Comparison of ENCODE assay signal across 21 mouse cellular contexts in the genomic region with DNA sequence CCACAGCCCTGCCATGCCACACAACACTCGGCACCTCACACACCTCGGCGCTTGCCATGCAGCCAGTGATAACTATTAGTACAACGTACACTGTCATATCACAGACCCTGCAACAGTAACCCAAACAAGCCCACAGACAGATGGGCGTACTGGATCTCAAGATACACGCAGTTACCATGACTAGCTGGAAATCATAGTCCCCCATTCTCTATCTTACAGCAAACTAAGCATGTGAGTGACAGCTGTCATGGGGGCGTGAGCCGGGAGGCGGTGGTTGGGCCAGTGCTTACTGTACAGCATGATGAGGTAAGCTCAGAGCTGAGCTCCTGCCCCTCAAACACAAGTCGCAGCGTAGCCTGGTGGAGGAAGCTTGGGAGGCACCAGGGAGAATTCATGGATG. TPM values are rescaled to one million over a fixed set of nuclear protein-coding genes. Genes with fewer than 3 reads are reported as not detected.
DNase-seq lines count a peak whose midpoint lies in the region; ATAC-seq and TF ChIP-seq lines count a peak whose summit lies in the region.
"Had no signal": no experiment of that assay in that cellular context is flagged by ENCODE, and none has a peak within 500 bp of the region (broad histone marks: within the 10 kb centered on the region; RNA-seq: fewer than 3 reads in every experiment).

No protein-coding gene starts in this region.

- no peak overlapping the region for H3K4me3 ChIP-seq in kidney, embryonic 15.5 days (replicated peaks)
- no peak overlapping the region for H3K4me3 ChIP-seq in liver, embryonic 16.5 days (ENCODE audit: low read depth, low read length)
- no peak overlapping the region for H3K4me3 ChIP-seq in hindbrain, embryonic 11.5 days (ENCODE audit: low read depth, low read length)
- H3K4me3 ChIP-seq in thymus, adult 2 months (ENCODE audit: control insufficient read depth, insufficient read depth, low read length), result no peak overlapping the region

- peaks cover 97% of the 10 kb centered on the region for H3K4me1 ChIP-seq in kidney, embryonic 15.5 days
- peaks cover 98% of the 10 kb centered on the region for H3K4me1 ChIP-seq in liver, embryonic 16.5 days (ENCODE audit: control insufficient read depth, low read depth, low read length)
- H3K4me1 ChIP-seq in hindbrain, embryonic 11.5 days (replicated peaks; ENCODE audit: control insufficient read depth, insufficient read depth, low read length), result no peaks in the 10 kb centered on the region
- H3K4me1 ChIP-seq in thymus, adult 2 months (replicated peaks; ENCODE audit: control insufficient read depth, insufficient read depth, low read length), result peaks cover 34% of the 10 kb centered on the region

- no peak overlapping the region for H3K9ac ChIP-seq in kidney, embryonic 15.5 days
- 0 out of 2 replicates have a peak overlapping the region, but pooled peaks have one; percentile 3 for H3K9ac ChIP-seq in liver, embryonic 16.5 days (ENCODE audit: low read depth, low read length)
- H3K9ac ChIP-seq in hindbrain, embryonic 11.5 days (ENCODE audit: low read depth, low read length), result no peak overlapping the region

- WGBS in kidney, embryonic 15.5 days, result 78% methylated on average over 11 of the region's 11 CpGs
- WGBS in liver, embryonic 16.5 days (ENCODE audit: insufficient replicate concordance), result 32% methylated on average over 11 of the region's 11 CpGs
- 92% methylated on average over 11 of the region's 11 CpGs for WGBS in hindbrain, embryonic 11.5 days
- 95% methylated on average over 11 of the region's 11 CpGs for WGBS in thymus, adult 2 months

- H3K4me2 ChIP-seq in kidney, embryonic 15.5 days, result no peak overlapping the region
- H3K4me2 ChIP-seq in liver, embryonic 16.5 days (ENCODE audit: low read depth, low read length), result no peak overlapping the region
- H3K4me2 ChIP-seq in hindbrain, embryonic 11.5 days (replicated peaks; ENCODE audit: low read depth, low read length), result no peak overlapping the region
- H3K4me2 ChIP-seq: heart, embryonic 11.5 days had no signal

- no peak for TF ChIP-seq POLR2A in thymus, adult 2 months (IDR thresholded peaks at IDR 0.05; ENCODE audit: control insufficient read depth, extremely low read depth, insufficient read depth, low read length, poor library complexity)

- no peaks in the 10 kb centered on the region for H3K27me3 ChIP-seq in kidney, embryonic 15.5 days
- no peaks in the 10 kb centered on the region for H3K27me3 ChIP-seq in liver, embryonic 16.5 days (ENCODE audit: control insufficient read depth, insufficient read depth, low read depth, low read length)
- H3K27me3 ChIP-seq in hindbrain, embryonic 11.5 days (ENCODE audit: control insufficient read depth, insufficient read depth, low read length), result no peaks in the 10 kb centered on the region
- no peaks in the 10 kb centered on the region for H3K27me3 ChIP-seq in thymus, adult 2 months (ENCODE audit: control insufficient read depth, insufficient read depth, low read length)
- H3K27me3 ChIP-seq: CH12.LX had no signal

- no peak for ATAC-seq in kidney, embryonic 15.5 days (replicated peaks; ENCODE audit: low FRiP score)
- ATAC-seq in liver, embryonic 16.5 days (ENCODE audit: low read depth), result peak; percentile 30
- ATAC-seq in hindbrain, embryonic 11.5 days (ENCODE audit: low FRiP score), result no peak

- 0 out of 2 replicates have a peak, but pooled peaks cover 5% of the 10 kb centered on the region for H3K36me3 ChIP-seq in kidney, embryonic 15.5 days
- H3K36me3 ChIP-seq in liver, embryonic 16.5 days (ENCODE audit: control insufficient read depth, insufficient read depth), result no peaks in the 10 kb centered on the region
- no peaks in the 10 kb centered on the region for H3K36me3 ChIP-seq in hindbrain, embryonic 11.5 days (ENCODE audit: control insufficient read depth, insufficient read depth, low read length)
- no peaks in the 10 kb centered on the region for H3K36me3 ChIP-seq in thymus, adult 2 months (ENCODE audit: control insufficient read depth, insufficient read depth, low read length)

- H3K9me3 ChIP-seq in kidney, embryonic 15.5 days (replicated peaks), result no peaks in the 10 kb centered on the region
- no peaks in the 10 kb centered on the region for H3K9me3 ChIP-seq in liver, embryonic 16.5 days (replicated peaks; ENCODE audit: control insufficient read depth, low read length)
- no peaks in the 10 kb centered on the region for H3K9me3 ChIP-seq in hindbrain, embryonic 11.5 days (ENCODE audit: control insufficient read depth, low read length)

- no peak for DNase-seq in kidney, postnatal 36 days
- DNase-seq in brain, adult 2 months (ENCODE audit: low read depth, low spot score), result peak; percentile 50
- DNase-seq in layer of hippocampus, adult 9-11 months, result peak; percentile 84
- no peak for DNase-seq in adrenal gland, adult 8-10 months
- DNase-seq in hindbrain, embryonic 11.5 days (ENCODE audit: low spot score), result no peak
- no peak for DNase-seq in thymus, adult 2 months
- DNase-seq: adrenal gland, postnatal 25 days; cerebellum, postnatal 10 days; embryo, embryonic 11 days; gastrocnemius, postnatal 25 days; heart, postnatal 36 days; kidney, adult 9 months; retina, postnatal 1 day had no signal

- H3K27ac ChIP-seq in kidney, embryonic 15.5 days, result peak overlapping the region; percentile 18; the same call in 1 of the 2 replicates
- no peak overlapping the region for H3K27ac ChIP-seq in liver, embryonic 16.5 days (ENCODE audit: low read length)
- no peak overlapping the region for H3K27ac ChIP-seq in hindbrain, embryonic 11.5 days (ENCODE audit: low read depth, low read length)
- no peak overlapping the region for H3K27ac ChIP-seq in thymus, adult 2 months (ENCODE audit: control insufficient read depth, insufficient read depth, low read length)

- no peak for TF ChIP-seq CTCF in thymus, adult 2 months (IDR thresholded peaks at IDR 0.05; ENCODE audit: borderline replicate concordance, control insufficient read depth, extremely low read depth, insufficient read depth, low read length, poor library complexity)

RNA-seq across cellular contexts. Expression of a gene that starts 22.3 kb away (rescaled TPM):
- polyA plus RNA-seq in kidney, embryonic 15.5 days (2015; fragmentation: Nextera tagmentation; extraction: Ambion mirVana), result 28.8 and 33.6 TPM in 2 replicates
- polyA plus RNA-seq in liver, embryonic 16.5 days (2015; fragmentation: Nextera tagmentation; extraction: Ambion mirVana), result 2.5 and 3.5 TPM in 2 replicates
- total RNA-seq in adrenal gland, adult 8-10 months (2022), result 10 to 100 TPM; 62.4 to 83.9 (median 73.4) TPM
- 25.3 and 27.4 TPM in 2 replicates for polyA plus RNA-seq in hindbrain, embryonic 11.5 days (2014; fragmentation: Nextera tagmentation; extraction: Ambion mirVana)
- polyA plus RNA-seq in thymus, adult 2 months (2012; rRNA removed), result 118 and 139 TPM in 2 replicates

RNA-seq across cellular contexts. Expression of a gene that starts 22.4 kb away (rescaled TPM):
- 63.9 and 72.1 TPM in 2 replicates for polyA plus RNA-seq in kidney, embryonic 15.5 days (2015; fragmentation: Nextera tagmentation; extraction: Ambion mirVana)
- 16.4 and 17.5 TPM in 2 replicates for polyA plus RNA-seq in liver, embryonic 16.5 days (2015; fragmentation: Nextera tagmentation; extraction: Ambion mirVana)
- 10 to 100 TPM; 28.5 to 37.2 (median 34.0) TPM for total RNA-seq in adrenal gland, adult 8-10 months (2022)
- 30.5 and 32.6 TPM in 2 replicates for polyA plus RNA-seq in hindbrain, embryonic 11.5 days (2014; fragmentation: Nextera tagmentation; extraction: Ambion mirVana)
- polyA plus RNA-seq in thymus, adult 2 months (2012; rRNA removed), result 32.8 and 37.7 TPM in 2 replicates

RNA-seq across cellular contexts. Expression of a gene that starts 28.5 kb away (rescaled TPM):
- polyA plus RNA-seq in kidney, embryonic 15.5 days (2015; fragmentation: Nextera tagmentation; extraction: Ambion mirVana), result 0.14 TPM in 1 of 2 replicates, not detected in the other
- not detected in 2 replicates for polyA plus RNA-seq in liver, embryonic 16.5 days (2015; fragmentation: Nextera tagmentation; extraction: Ambion mirVana)
- total RNA-seq in adrenal gland, adult 8-10 months (2022), result not detected
- polyA plus RNA-seq in hindbrain, embryonic 11.5 days (2014; fragmentation: Nextera tagmentation; extraction: Ambion mirVana), result not detected in 2 replicates
- 1.4 TPM in 2 replicates for polyA plus RNA-seq in thymus, adult 2 months (2012; rRNA removed)
- total RNA-seq: adrenal gland, postnatal 25 days; CH12.LX; gastrocnemius, postnatal 25 days; heart, postnatal 36 days; monocyte, adult 5-6 weeks had no signal
- polyA plus RNA-seq: heart, embryonic 11.5 days; limb, embryonic 14.5 days had no signal

RNA-seq across cellular contexts. Expression of a gene that starts 34.9 kb away (rescaled TPM):
- polyA plus RNA-seq in kidney, embryonic 15.5 days (2015; fragmentation: Nextera tagmentation; extraction: Ambion mirVana), result not detected in 2 replicates
- 0.53 and 2.5 TPM in 2 replicates for polyA plus RNA-seq in liver, embryonic 16.5 days (2015; fragmentation: Nextera tagmentation; extraction: Ambion mirVana)
- not detected for total RNA-seq in adrenal gland, adult 8-10 months (2022)
- polyA plus RNA-seq in hindbrain, embryonic 11.5 days (2014; fragmentation: Nextera tagmentation; extraction: Ambion mirVana), result not detected in 2 replicates
- 2.1 and 2.4 TPM in 2 replicates for polyA plus RNA-seq in thymus, adult 2 months (2012; rRNA removed)
- total RNA-seq: adrenal gland, postnatal 25 days; CH12.LX; gastrocnemius, postnatal 25 days; heart, postnatal 36 days; monocyte, adult 5-6 weeks had no signal
- polyA plus RNA-seq: heart, embryonic 11.5 days; neural tube, embryonic 14.5 days had no signal

RNA-seq across cellular contexts. Expression of a gene that starts 53.0 kb away (rescaled TPM):
- not detected in 2 replicates for polyA plus RNA-seq in kidney, embryonic 15.5 days (2015; fragmentation: Nextera tagmentation; extraction: Ambion mirVana)
- polyA plus RNA-seq in liver, embryonic 16.5 days (2015; fragmentation: Nextera tagmentation; extraction: Ambion mirVana), result not detected in 2 replicates
- total RNA-seq in adrenal gland, adult 8-10 months (2022), result not detected
- polyA plus RNA-seq in hindbrain, embryonic 11.5 days (2014; fragmentation: Nextera tagmentation; extraction: Ambion mirVana), result not detected in 2 replicates
- 0.37 and 0.78 TPM in 2 replicates for polyA plus RNA-seq in thymus, adult 2 months (2012; rRNA removed)
- total RNA-seq: adrenal gland, postnatal 25 days; CH12.LX; gastrocnemius, postnatal 25 days; heart, postnatal 36 days; monocyte, adult 5-6 weeks had no signal
- polyA plus RNA-seq: heart, embryonic 11.5 days; limb, embryonic 14.5 days; neural tube, embryonic 14.5 days; small intestine, adult 2 months had no signal

Comparison
In these comparisons a context has a peak if more than half of its experiments do, and no peak if none do; other contexts are left out.
1. DNase-seq: peak in brain, adult 2 months (single experiment) and layer of hippocampus, adult 9-11 months (single experiment); none in kidney, postnatal 36 days (0 of 2), adrenal gland, adult 8-10 months (single experiment), hindbrain, embryonic 11.5 days (single experiment) and thymus, adult 2 months (single experiment).